Mouse (Mus musculus) lung, postnatal 14 days (tissue): ENCODE results near the gene Rusc2.

Source experiments
- DNase-seq: peaks from one replicate; pipeline ENCODE4 v3.0.0; 2021

Rusc2 gene

GRCm38 (mm10) chr4:43447251-43447650 is 65.5 kb downstream of the Rusc2 start:
- DNase-seq = no peak

- no peak for DNase-seq
Observed at GRCm38 (mm10) chr4:43448554-43448953, 66.8 kb downstream of the Rusc2 start.

- DNase-seq = no peak
Observed at GRCm38 (mm10) chr4:43452315-43452714, 70.5 kb downstream of the Rusc2 start.

- DNase-seq = no peak
Observed at GRCm38 (mm10) chr4:43453413-43453812, 71.6 kb downstream of the Rusc2 start.

GRCm38 (mm10) chr4:43454041-43454836 is 72.5 kb downstream of the Rusc2 start, which contains the start of gene Cd72:
Gene Cd72, minus strand, starts transcription at chr4:43454628.
- no peak for DNase-seq

GRCm38 (mm10) chr4:43456470-43456869 is 74.7 kb downstream of the Rusc2 start:
- no peak for DNase-seq

GRCm38 (mm10) chr4:43457124-43457523 is 75.3 kb downstream of the Rusc2 start:
- no peak for DNase-seq

GRCm38 (mm10) chr4:43463102-43463501 is 81.3 kb downstream of the Rusc2 start:
- no peak for DNase-seq

- no peak for DNase-seq
Observed at GRCm38 (mm10) chr4:43465935-43466334, 84.2 kb downstream of the Rusc2 start.

GRCm38 (mm10) chr4:43466872-43467271 is 85.1 kb downstream of the Rusc2 start:
- DNase-seq = no peak

- no peak for DNase-seq
Observed at GRCm38 (mm10) chr4:43470301-43470700, 88.5 kb downstream of the Rusc2 start.

GRCm38 (mm10) chr4:43473636-43474035 is 91.9 kb downstream of the Rusc2 start:
- no peak for DNase-seq

GRCm38 (mm10) chr4:43476604-43477003 is 94.8 kb downstream of the Rusc2 start:
- DNase-seq = no peak
